ENCODE assay signal across 14 mouse cellular contexts in the genomic region with DNA sequence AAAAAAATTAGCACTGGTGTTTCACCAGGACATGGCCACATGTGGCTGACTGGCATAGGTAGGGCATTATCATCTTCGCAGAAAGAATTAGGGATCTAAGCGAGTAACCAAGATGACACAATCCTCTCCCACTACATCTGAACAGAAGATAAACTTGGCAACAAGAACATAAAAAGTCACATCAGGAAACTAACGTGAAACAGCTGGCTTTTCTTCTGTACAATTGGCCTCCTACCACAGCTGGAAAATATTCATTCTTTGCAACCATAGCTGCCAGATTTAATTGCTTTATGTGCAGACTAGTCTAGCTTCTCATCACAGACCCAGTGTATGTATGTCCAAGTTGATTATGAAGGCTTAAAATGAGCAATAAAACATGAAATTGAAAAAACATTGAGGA.
DNase-seq lines count a peak whose midpoint lies in the region; ATAC-seq and TF ChIP-seq lines count a peak whose summit lies in the region.
"Had no signal": no experiment of that assay in that cellular context is flagged by ENCODE, and none has a peak within 500 bp of the region (broad histone marks: within the 10 kb centered on the region; RNA-seq: fewer than 3 reads in every experiment).

No protein-coding gene starts in this region.

- WGBS in forebrain, embryonic 15.5 days: 82% methylated on average over 3 of the region's 3 CpGs
- 88% methylated on average over 3 of the region's 3 CpGs for WGBS in forebrain, embryonic 13.5 days
- WGBS in kidney, postnatal 0 days: 46% methylated on average over 3 of the region's 3 CpGs
- 65% methylated on average over 3 of the region's 3 CpGs for WGBS in embryonic facial prominence, embryonic 12.5 days
- WGBS in limb, embryonic 14.5 days: 28% methylated on average over 3 of the region's 3 CpGs

- H3K4me2 ChIP-seq in forebrain, embryonic 15.5 days (replicated peaks): no peak overlapping the region
- no peak overlapping the region for H3K4me2 ChIP-seq in forebrain, embryonic 13.5 days
- no peak overlapping the region for H3K4me2 ChIP-seq in kidney, postnatal 0 days (ENCODE audit: low read length)
- no peak overlapping the region for H3K4me2 ChIP-seq in embryonic facial prominence, embryonic 12.5 days (replicated peaks)
- no peak overlapping the region for H3K4me2 ChIP-seq in limb, embryonic 14.5 days (replicated peaks; ENCODE audit: low read depth, low read length, severe bottlenecking)
- H3K4me2 ChIP-seq: forebrain, embryonic 12.5 days had no signal

- H3K27ac ChIP-seq in forebrain, embryonic 15.5 days (replicated peaks): 0 out of 2 replicates have a peak overlapping the region, but pooled peaks have one; percentile 3
- no peak overlapping the region for H3K27ac ChIP-seq in forebrain, embryonic 13.5 days
- H3K27ac ChIP-seq in kidney, postnatal 0 days: no peak overlapping the region
- H3K27ac ChIP-seq in embryonic facial prominence, embryonic 12.5 days: peak overlapping the region; percentile 59; the same call in 1 of the 2 replicates
- H3K27ac ChIP-seq in limb, embryonic 14.5 days (replicated peaks; ENCODE audit: low read depth, low read length): peak overlapping the region; percentile 14; the same call in 1 of the 2 replicates
- H3K27ac ChIP-seq: forebrain, embryonic 12.5 days had no signal

- no peaks in the 10 kb centered on the region for H3K36me3 ChIP-seq in forebrain, embryonic 15.5 days
- H3K36me3 ChIP-seq in forebrain, embryonic 13.5 days (ENCODE audit: poor library complexity, severe bottlenecking): peaks cover 14% of the 10 kb centered on the region
- H3K36me3 ChIP-seq in kidney, postnatal 0 days (ENCODE audit: insufficient read depth, low read length): peaks cover 11% of the 10 kb centered on the region; the same call in 1 of the 2 replicates
- H3K36me3 ChIP-seq in embryonic facial prominence, embryonic 12.5 days: peaks cover 15% of the 10 kb centered on the region; the same call in 1 of the 2 replicates
- H3K36me3 ChIP-seq in limb, embryonic 14.5 days (ENCODE audit: control insufficient read depth, insufficient read depth, low read length): peaks cover 61% of the 10 kb centered on the region
- H3K36me3 ChIP-seq: forebrain, embryonic 12.5 days had no signal

- H3K4me3 ChIP-seq in forebrain, embryonic 15.5 days: no peak overlapping the region
- H3K4me3 ChIP-seq in forebrain, embryonic 13.5 days: no peak overlapping the region
- H3K4me3 ChIP-seq in kidney, postnatal 0 days (replicated peaks; ENCODE audit: low read depth, low read length): no peak overlapping the region
- H3K4me3 ChIP-seq in embryonic facial prominence, embryonic 12.5 days: no peak overlapping the region
- H3K4me3 ChIP-seq in limb, embryonic 14.5 days (replicated peaks; ENCODE audit: low read length): no peak overlapping the region
- H3K4me3 ChIP-seq: forebrain, embryonic 12.5 days had no signal

- H3K27me3 ChIP-seq in forebrain, embryonic 15.5 days: no peaks in the 10 kb centered on the region
- H3K27me3 ChIP-seq in forebrain, embryonic 13.5 days: no peaks in the 10 kb centered on the region
- no peaks in the 10 kb centered on the region for H3K27me3 ChIP-seq in kidney, postnatal 0 days (ENCODE audit: insufficient read depth, low read length)
- H3K27me3 ChIP-seq in embryonic facial prominence, embryonic 12.5 days: no peaks in the 10 kb centered on the region
- no peaks in the 10 kb centered on the region for H3K27me3 ChIP-seq in limb, embryonic 14.5 days (ENCODE audit: control insufficient read depth, insufficient read depth, low read length)
- H3K27me3 ChIP-seq: forebrain, embryonic 12.5 days had no signal

- TF ChIP-seq CTCF in kidney, postnatal 0 days (IDR thresholded peaks at IDR 0.05; ENCODE audit: low read depth): no peak

- H3K4me1 ChIP-seq in forebrain, embryonic 15.5 days: peaks cover 7% of the 10 kb centered on the region; the same call in 1 of the 2 replicates
- H3K4me1 ChIP-seq in forebrain, embryonic 13.5 days: 0 out of 2 replicates have a peak, but pooled peaks cover 5% of the 10 kb centered on the region
- H3K4me1 ChIP-seq in kidney, postnatal 0 days (replicated peaks; ENCODE audit: insufficient read depth, low read length): no peaks in the 10 kb centered on the region
- H3K4me1 ChIP-seq in embryonic facial prominence, embryonic 12.5 days: peaks cover 11% of the 10 kb centered on the region; the same call in 1 of the 2 replicates
- H3K4me1 ChIP-seq in limb, embryonic 14.5 days (ENCODE audit: control insufficient read depth, insufficient read depth, low read length): peaks cover 17% of the 10 kb centered on the region
- H3K4me1 ChIP-seq: forebrain, embryonic 12.5 days had no signal

- H3K9ac ChIP-seq in forebrain, embryonic 15.5 days (replicated peaks): no peak overlapping the region
- no peak overlapping the region for H3K9ac ChIP-seq in forebrain, embryonic 13.5 days
- no peak overlapping the region for H3K9ac ChIP-seq in kidney, postnatal 0 days (ENCODE audit: low read depth, low read length)
- H3K9ac ChIP-seq in embryonic facial prominence, embryonic 12.5 days: no peak overlapping the region
- no peak overlapping the region for H3K9ac ChIP-seq in limb, embryonic 14.5 days (ENCODE audit: low read depth, low read length, severe bottlenecking)
- H3K9ac ChIP-seq: forebrain, embryonic 12.5 days had no signal

- no peaks in the 10 kb centered on the region for H3K9me3 ChIP-seq in forebrain, embryonic 15.5 days
- no peaks in the 10 kb centered on the region for H3K9me3 ChIP-seq in forebrain, embryonic 13.5 days (replicated peaks)
- H3K9me3 ChIP-seq in kidney, postnatal 0 days (replicated peaks; ENCODE audit: low read length): no peaks in the 10 kb centered on the region
- H3K9me3 ChIP-seq in embryonic facial prominence, embryonic 12.5 days: no peaks in the 10 kb centered on the region
- H3K9me3 ChIP-seq in limb, embryonic 14.5 days (ENCODE audit: control insufficient read depth, low read length): no peaks in the 10 kb centered on the region
- H3K9me3 ChIP-seq: forebrain, embryonic 12.5 days had no signal

- DNase-seq in kidney, postnatal 0 days (ENCODE audit: low spot score): peak; percentile 90
- no peak for DNase-seq in kidney, postnatal 10 days
- peak; percentile 89 for DNase-seq in limb, embryonic 14.5 days (ENCODE audit: low spot score)
- DNase-seq in ovary, postnatal 14 days (ENCODE audit: low spot score): no peak
- no peak for DNase-seq in layer of hippocampus, adult 9-11 months
- DNase-seq: adrenal gland, postnatal 25 days; heart, postnatal 4 days; kidney, adult 18-20 months; liver; thymus, postnatal 25 days had no signal

- ATAC-seq in forebrain, embryonic 15.5 days (replicated peaks): no peak
- ATAC-seq in forebrain, embryonic 13.5 days: no peak
- ATAC-seq in kidney, postnatal 0 days (replicated peaks; ENCODE audit: low FRiP score, low read depth): no peak; the same call in 1 of the 2 replicates
- ATAC-seq in embryonic facial prominence, embryonic 12.5 days (ENCODE audit: insufficient number of reproducible peaks, insufficient read depth, low FRiP score, low TSS enrichment): peak; percentile 69
- ATAC-seq in limb, embryonic 14.5 days (ENCODE audit: low FRiP score, low read depth): peak; percentile 87

- TF ChIP-seq POLR2A in limb, embryonic 14.5 days (IDR thresholded peaks at IDR 0.05; ENCODE audit: borderline replicate concordance, extremely low read depth, insufficient read depth, insufficient read length): no peak

Comparison
In these comparisons a context has a peak if more than half of its experiments do, and no peak if none do; other contexts are left out.
1. H3K27ac ChIP-seq: peak in forebrain, embryonic 15.5 days (single experiment), embryonic facial prominence, embryonic 12.5 days (single experiment) and limb, embryonic 14.5 days (single experiment); none in forebrain, embryonic 13.5 days (single experiment) and kidney, postnatal 0 days (single experiment).
2. DNase-seq: peak in kidney, postnatal 0 days (single experiment) and limb, embryonic 14.5 days (single experiment); none in kidney, postnatal 10 days (single experiment), ovary, postnatal 14 days (single experiment) and layer of hippocampus, adult 9-11 months (single experiment).
3. ATAC-seq: peak in embryonic facial prominence, embryonic 12.5 days (single experiment) and limb, embryonic 14.5 days (single experiment); none in forebrain, embryonic 15.5 days (single experiment), forebrain, embryonic 13.5 days (single experiment) and kidney, postnatal 0 days (single experiment).